Mouse (Mus musculus): Measurements from ENCODE around the gene 4930415O20Rik.

- TF ChIP-seq CTCF (IDR thresholded peaks at IDR 0.05; ENCODE audit: control insufficient read depth, insufficient read depth, insufficient read length) = no peak
- no peak for TF ChIP-seq USF1 (IDR thresholded peaks at IDR 0.05; ENCODE audit: low read depth)
- TF ChIP-seq MYOG (IDR thresholded peaks at IDR 0.05; ENCODE audit: control insufficient read depth, extremely low read depth, insufficient read length) = no peak
Measured at GRCm38 (mm10) chr15:98594193-98594592, 23.4 kb downstream of the 4930415O20Rik start.

Data from C2C12 (cell line).